Mouse (Mus musculus) effector memory CD4-positive, alpha-beta T cell, adult 7 months (primary cell): ENCODE measurements around the gene Slc9a8. TPM values are rescaled to one million over a fixed set of nuclear protein-coding genes. Genes with fewer than 3 reads are reported as not detected.

Experiments used
- polyA plus RNA-seq: library from polyadenylated mRNA; unstranded; fragments of 100-300 nt; shearing (Covaris generic); gene quantifications from one replicate; pipeline ENCODE4 v1.2.1, GENCODE M21; 2017

Gene Slc9a8
- polyA plus RNA-seq = 43.1 TPM

GRCm38 (mm10) chr2:167421330-167422149, at the start of gene Slc9a8:
Gene Slc9a8 (plus strand): TSS chr2:167421712.

GRCm38 (mm10) chr2:167491757-167492708, 70.5 kb downstream of the Slc9a8 start, which contains the start of gene Rnf114:
Gene Rnf114 (plus strand): TSS chr2:167492645.

GRCm38 (mm10) chr2:167492713-167493636, 71.5 kb downstream of the Slc9a8 start, which contains the start of gene Spata2:
Gene Spata2 (minus strand): TSS chr2:167492887.

Other genes starting within 250 kb of the Slc9a8 start
- gene Kcnb1, start 231.6 kb upstream of the Slc9a8 start, polyA plus RNA-seq = 0.20 TPM
- not detected for gene Ptgis, start 181.1 kb upstream of the Slc9a8 start, polyA plus RNA-seq
- 39.1 TPM for gene B4galt5, start 72.5 kb upstream of the Slc9a8 start, polyA plus RNA-seq
- gene Rnf114, start 70.9 kb downstream of the Slc9a8 start, polyA plus RNA-seq = 198 TPM
- gene Spata2, start 71.2 kb downstream of the Slc9a8 start, polyA plus RNA-seq = 49.9 TPM
- not detected for gene Snai1, start 116.5 kb downstream of the Slc9a8 start, polyA plus RNA-seq
- gene Ube2v1, start 210.4 kb downstream of the Slc9a8 start, polyA plus RNA-seq = 206 TPM
- gene Gm20431, start 239.8 kb downstream of the Slc9a8 start, polyA plus RNA-seq = 28.2 TPM